Mouse (Mus musculus) stomach, embryonic 15.5 days (tissue): Measurements from ENCODE around the gene Samd5. TPM values are rescaled to one million over a fixed set of nuclear protein-coding genes. Genes with fewer than 3 reads are reported as not detected.

ENCODE experiments used
- ATAC-seq: fragments of 200-750 bp; cut with Nextera tagmentation; 2 replicates; pipeline ENCODE4 v1.8.0; 2017; ENCODE audit warnings: low read depth, moderate number of reproducible peaks, moderate TSS enrichment; ENCODE audit not compliant: insufficient read depth, low FRiP score
- H3K27ac ChIP-seq: fragments of 300-500 bp; sonication (generic); 2 replicates; pipeline ENCODE4 v1.5.1; 2015; ENCODE audit warnings: mild to moderate bottlenecking, inconsistent platforms
- H3K27me3 ChIP-seq: fragments of 300-500 bp; sonication (generic); replicated peaks from 2 replicates; pipeline ENCODE4 v1.6.1; 2015; ENCODE audit warnings: inconsistent platforms
- H3K36me3 ChIP-seq: fragments of 300-500 bp; sonication (generic); 2 replicates; pipeline ENCODE4 v1.6.1; 2015; ENCODE audit warnings: inconsistent platforms
- H3K4me1 ChIP-seq: fragments of 300-500 bp; sonication (generic); 2 replicates; pipeline ENCODE4 v1.6.1; 2015; ENCODE audit warnings: inconsistent platforms
- H3K4me2 ChIP-seq: fragments of 300-500 bp; sonication (generic); 2 replicates; pipeline ENCODE4 v1.6.1; 2015; ENCODE audit warnings: mild to moderate bottlenecking, inconsistent platforms
- H3K4me3 ChIP-seq: fragments of 300-500 bp; sonication (generic); replicated peaks from 2 replicates; pipeline ENCODE4 v1.5.1; 2015; ENCODE audit warnings: inconsistent platforms
- H3K9ac ChIP-seq: fragments of 300-500 bp; sonication (generic); 2 replicates; pipeline ENCODE4 v1.6.1; 2015; ENCODE audit warnings: inconsistent platforms
- H3K9me3 ChIP-seq: fragments of 300-500 bp; sonication (generic); 2 replicates; pipeline ENCODE4 v1.6.1; 2016; ENCODE audit warnings: inconsistent platforms
- WGBS: fragments of 180-500 bp; shearing (Covaris S2); methylation state at CpG from one replicate; pipeline ENCODE4 v1.1.7; 2015; 5-methylcytosine and 5-hydroxymethylcytosine counted together
- polyA plus RNA-seq: library from polyadenylated mRNA; unstranded; fragments of >200 nt; fragmentation: Nextera tagmentation; extraction: Ambion mirVana; gene quantifications from 2 replicates; pipeline ENCODE4 v1.2.1, GENCODE M21; 2015

Gene Samd5
- polyA plus RNA-seq, 1 experiment from 2014 or later: 8.1 TPM

DNA sequence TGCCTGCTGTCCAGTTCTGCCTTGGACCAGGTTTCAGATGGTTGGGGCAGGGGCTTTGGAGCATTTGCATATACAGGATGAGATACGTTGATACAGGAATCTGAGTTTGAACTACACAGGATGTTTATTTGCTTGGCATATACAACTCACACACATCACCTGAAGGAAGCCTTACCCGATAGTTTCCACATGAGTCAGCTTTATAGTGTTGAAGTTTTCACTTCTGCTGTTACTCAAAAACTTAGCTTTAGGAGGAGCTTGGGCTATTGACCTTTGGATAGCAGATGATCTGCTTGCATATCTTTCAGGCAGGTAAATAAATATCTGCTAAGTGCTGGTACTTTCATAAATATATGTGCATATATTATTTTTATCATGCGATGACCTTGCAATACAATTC is 28.6 kb downstream of the Samd5 start:
- no peak for ATAC-seq
- 76% methylated on average over 3 of the region's 3 CpGs for WGBS
- Histone ChIP-seq H3K27me3 (no peaks in the 10 kb centered on the region), H3K9me3 (no peaks in the 10 kb centered on the region), H3K9ac (no peak overlapping the region), H3K4me2 (no peak overlapping the region), H3K27ac (no peak overlapping the region), H3K4me1 (peaks cover 6% of the 10 kb centered on the region; the same call in 1 of the 2 replicates), H3K36me3 (no peaks in the 10 kb centered on the region), H3K4me3 (no peak overlapping the region)

- no peaks in the 10 kb centered on the region for H3K4me1 ChIP-seq
- no peak overlapping the region for H3K4me3 ChIP-seq
- H3K9me3 ChIP-seq: no peaks in the 10 kb centered on the region
- no peak overlapping the region for H3K4me2 ChIP-seq
- no peak overlapping the region for H3K27ac ChIP-seq
- H3K27me3 ChIP-seq: no peaks in the 10 kb centered on the region
- ATAC-seq: no peak
- 68% methylated on average over 6 of the region's 6 CpGs for whole genome bisulfite sequencing
- no peak overlapping the region for H3K9ac ChIP-seq
- H3K36me3 ChIP-seq: no peaks in the 10 kb centered on the region
These were observed 31.5 kb downstream of the Samd5 start for GRCm38 (mm10) chr10:9643531-9643930.

DNA sequence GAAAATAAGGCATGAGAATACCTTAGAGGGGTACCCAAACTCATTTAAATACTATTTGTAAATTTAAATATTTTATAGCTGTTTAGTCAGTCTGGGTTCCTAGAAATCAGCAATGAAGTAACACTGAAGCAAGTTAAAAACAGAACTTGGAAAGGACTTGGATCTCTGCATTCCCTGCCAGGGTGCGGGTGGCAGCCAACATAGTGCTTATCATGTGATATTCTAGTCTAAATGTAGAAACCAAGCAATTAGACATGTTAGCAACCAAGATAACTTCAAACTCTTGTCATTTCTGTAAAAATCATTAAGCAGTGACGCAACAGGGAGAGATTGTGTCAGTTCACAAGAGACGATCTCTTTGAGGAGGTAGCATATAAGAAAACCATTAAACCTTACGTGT is 32.9 kb downstream of the Samd5 start:
- Histone ChIP-seq H3K4me2 (no peak overlapping the region), H3K9me3 (no peaks in the 10 kb centered on the region), H3K4me1 (no peaks in the 10 kb centered on the region), H3K27me3 (no peaks in the 10 kb centered on the region), H3K36me3 (no peaks in the 10 kb centered on the region), H3K4me3 (no peak overlapping the region), H3K9ac (no peak overlapping the region), H3K27ac (no peak overlapping the region)
- WGBS: 86% methylated on average over 4 of the region's 4 CpGs
- no peak for ATAC-seq

- no peak overlapping the region for H3K4me2 ChIP-seq
- no peak overlapping the region for H3K9ac ChIP-seq
- 51% methylated on average over 2 of the region's 2 CpGs for WGBS
- no peaks in the 10 kb centered on the region for H3K9me3 ChIP-seq
- ATAC-seq: no peak
- H3K36me3 ChIP-seq: no peaks in the 10 kb centered on the region
- no peak overlapping the region for H3K27ac ChIP-seq
- H3K27me3 ChIP-seq: no peaks in the 10 kb centered on the region
- H3K4me3 ChIP-seq: no peak overlapping the region
- no peaks in the 10 kb centered on the region for H3K4me1 ChIP-seq
These were observed 34.3 kb downstream of the Samd5 start for GRCm38 (mm10) chr10:9640678-9641077.

DNA sequence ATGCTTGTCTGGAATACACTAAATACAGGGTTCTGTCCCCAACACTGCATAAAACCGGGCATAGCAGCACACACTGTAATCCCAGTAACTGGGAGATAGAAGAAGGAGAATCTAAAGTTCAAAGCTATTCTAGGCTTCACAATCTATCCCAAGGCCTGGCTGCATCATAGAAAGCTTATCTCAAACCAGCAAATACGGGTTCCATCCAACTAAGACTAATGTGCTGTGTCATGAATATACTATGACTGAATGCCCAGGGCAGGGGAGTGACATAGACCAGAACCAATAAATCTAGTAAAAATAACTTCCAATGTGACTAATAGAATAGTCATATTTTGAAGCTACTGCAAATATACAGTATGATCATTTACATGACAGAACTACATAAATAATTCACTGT is 35.0 kb downstream of the Samd5 start:
- H3K4me2 ChIP-seq: no peak overlapping the region
- H3K4me1 ChIP-seq: no peaks in the 10 kb centered on the region
- no peak overlapping the region for H3K9ac ChIP-seq
- no peaks in the 10 kb centered on the region for H3K36me3 ChIP-seq
- no peak overlapping the region for H3K27ac ChIP-seq
- H3K9me3 ChIP-seq: no peaks in the 10 kb centered on the region
- ATAC-seq: no peak
- no peak overlapping the region for H3K4me3 ChIP-seq
- H3K27me3 ChIP-seq: no peaks in the 10 kb centered on the region
- WGBS: 65% methylated on average over 2 of the region's 2 CpGs

GRCm38 (mm10) chr10:9625356-9625755 is 49.7 kb downstream of the Samd5 start:
- ATAC-seq: no peak
- H3K27me3 ChIP-seq: no peaks in the 10 kb centered on the region
- WGBS: 62% methylated on average over 1 of the region's 1 CpGs
- no peaks in the 10 kb centered on the region for H3K36me3 ChIP-seq
- no peak overlapping the region for H3K4me3 ChIP-seq
- H3K9me3 ChIP-seq: no peaks in the 10 kb centered on the region
- no peak overlapping the region for H3K9ac ChIP-seq
- H3K4me2 ChIP-seq: no peak overlapping the region
- H3K4me1 ChIP-seq: no peaks in the 10 kb centered on the region; the same call in 1 of the 2 replicates
- H3K27ac ChIP-seq: no peak overlapping the region

GRCm38 (mm10) chr10:9621926-9622688 is 52.9 kb downstream of the Samd5 start:
- H3K9ac ChIP-seq: no peak overlapping the region
- no peaks in the 10 kb centered on the region for H3K9me3 ChIP-seq
- H3K27me3 ChIP-seq: no peaks in the 10 kb centered on the region
- no peak overlapping the region for H3K4me2 ChIP-seq
- no peak for ATAC-seq
- no peak overlapping the region for H3K27ac ChIP-seq
- H3K36me3 ChIP-seq: no peaks in the 10 kb centered on the region
- H3K4me3 ChIP-seq: no peak overlapping the region
- 72% methylated on average over 3 of the region's 3 CpGs for WGBS
- H3K4me1 ChIP-seq: no peaks in the 10 kb centered on the region; the same call in 1 of the 2 replicates

GRCm38 (mm10) chr10:9621055-9621454 is 54.0 kb downstream of the Samd5 start:
- no peak overlapping the region for H3K9ac ChIP-seq
- no peak overlapping the region for H3K4me3 ChIP-seq
- H3K36me3 ChIP-seq: no peaks in the 10 kb centered on the region
- no peak overlapping the region for H3K27ac ChIP-seq
- no peaks in the 10 kb centered on the region; the same call in 1 of the 2 replicates for H3K4me1 ChIP-seq
- 48% methylated on average over 1 of the region's 1 CpGs for WGBS
- H3K4me2 ChIP-seq: no peak overlapping the region
- no peak for ATAC-seq
- no peaks in the 10 kb centered on the region for H3K27me3 ChIP-seq
- no peaks in the 10 kb centered on the region for H3K9me3 ChIP-seq

GRCm38 (mm10) chr10:9615009-9615408 is 60.0 kb downstream of the Samd5 start:
- no peak overlapping the region for H3K27ac ChIP-seq
- no peak overlapping the region for H3K9ac ChIP-seq
- ATAC-seq: no peak
- no peak overlapping the region for H3K4me2 ChIP-seq
- H3K4me3 ChIP-seq: no peak overlapping the region
- no peaks in the 10 kb centered on the region for H3K27me3 ChIP-seq
- no peaks in the 10 kb centered on the region for H3K9me3 ChIP-seq
- no peaks in the 10 kb centered on the region for H3K36me3 ChIP-seq
- no peaks in the 10 kb centered on the region for H3K4me1 ChIP-seq

- no peak overlapping the region for H3K27ac ChIP-seq
- no peak overlapping the region for H3K4me2 ChIP-seq
- 59% methylated on average over 4 of the region's 4 CpGs for WGBS
- no peaks in the 10 kb centered on the region for H3K36me3 ChIP-seq
- no peaks in the 10 kb centered on the region for H3K27me3 ChIP-seq
- H3K9ac ChIP-seq: no peak overlapping the region
- no peak for ATAC-seq
- H3K4me1 ChIP-seq: 0 out of 2 replicates have a peak, but pooled peaks cover 2% of the 10 kb centered on the region
- no peak overlapping the region for H3K4me3 ChIP-seq
- H3K9me3 ChIP-seq: no peaks in the 10 kb centered on the region
These were observed 66.2 kb downstream of the Samd5 start for GRCm38 (mm10) chr10:9608854-9609253.

GRCm38 (mm10) chr10:9607155-9607554 is 67.9 kb downstream of the Samd5 start:
- 69% methylated on average over 2 of the region's 2 CpGs for WGBS
- Histone ChIP-seq H3K27ac (no peak overlapping the region), H3K27me3 (no peaks in the 10 kb centered on the region), H3K4me2 (no peak overlapping the region), H3K4me1 (0 out of 2 replicates have a peak, but pooled peaks cover 2% of the 10 kb centered on the region), H3K9me3 (no peaks in the 10 kb centered on the region), H3K36me3 (no peaks in the 10 kb centered on the region), H3K4me3 (no peak overlapping the region), H3K9ac (no peak overlapping the region)
- ATAC-seq: no peak; the same call in 1 of the 2 replicates

GRCm38 (mm10) chr10:9605635-9606034 is 69.4 kb downstream of the Samd5 start:
- ATAC-seq: no peak
- Histone ChIP-seq H3K4me2 (no peak overlapping the region), H3K27ac (no peak overlapping the region), H3K4me3 (no peak overlapping the region), H3K27me3 (no peaks in the 10 kb centered on the region), H3K9me3 (no peaks in the 10 kb centered on the region), H3K4me1 (0 out of 2 replicates have a peak, but pooled peaks cover 2% of the 10 kb centered on the region), H3K36me3 (no peaks in the 10 kb centered on the region), H3K9ac (no peak overlapping the region)
- 66% methylated on average over 5 of the region's 5 CpGs for WGBS
